Mouse (Mus musculus): Measurements from ENCODE around the gene Nfatc2.

GRCm38 (mm10) chr2:168553541-168553961, 47.9 kb downstream of the Nfatc2 start:
- TF ChIP-seq POLR2A (IDR thresholded peaks at IDR 0.05; ENCODE audit: borderline replicate concordance, control insufficient read depth, low read depth, low read length) (no peak), CTCF (IDR thresholded peaks at IDR 0.05; ENCODE audit: control insufficient read depth, insufficient read depth, low read length) (no peak)

Measured in bone marrow, adult 2 months (tissue).